Mouse (Mus musculus) lung, postnatal 0 days (tissue): ENCODE results near the gene Fam78b. TPM values are rescaled to one million over a fixed set of nuclear protein-coding genes. Genes with fewer than 3 reads are reported as not detected.

Source experiments
- ATAC-seq: fragments of 200-750 bp; cut with Nextera tagmentation; 2 replicates; pipeline ENCODE4 v1.8.0; 2017; ENCODE audit warnings: moderate library complexity
- DNase-seq: peaks from one replicate; pipeline ENCODE4 v3.0.0-alpha.2; 2016; ENCODE audit warnings: low spot score
- H3K27ac ChIP-seq: fragments of 300-500 bp; sonication (generic); 2 replicates; pipeline ENCODE4 v1.5.1; 2014; ENCODE audit warnings: antibody characterized with exemption, mild to moderate bottlenecking, low read length, mixed read lengths
- H3K27me3 ChIP-seq: fragments of 300-500 bp; sonication (generic); replicated peaks from 2 replicates; pipeline ENCODE4 v1.6.1; 2014; ENCODE audit warnings: low read length, mixed read lengths; ENCODE audit not compliant: insufficient read depth
- H3K36me3 ChIP-seq: fragments of 300-500 bp; sonication (generic); 2 replicates; pipeline ENCODE4 v1.6.1; 2014; ENCODE audit warnings: low read length, mixed read lengths; ENCODE audit not compliant: insufficient read depth
- H3K4me1 ChIP-seq: fragments of 300-500 bp; sonication (generic); 2 replicates; pipeline ENCODE4 v1.6.1; 2014; ENCODE audit warnings: antibody characterized with exemption, low read depth, low read length, mixed read lengths; ENCODE audit not compliant: insufficient read depth
- H3K4me2 ChIP-seq: fragments of 300-500 bp; sonication (generic); replicated peaks from 2 replicates; pipeline ENCODE4 v1.6.1; 2014; ENCODE audit warnings: low read depth, mild to moderate bottlenecking, low read length, moderate library complexity, mixed read lengths
- H3K4me3 ChIP-seq: fragments of 300-500 bp; sonication (generic); 2 replicates; pipeline ENCODE4 v1.5.1; 2014; ENCODE audit warnings: low read depth, low read length
- H3K9ac ChIP-seq: fragments of 300-500 bp; sonication (generic); replicated peaks from 2 replicates; pipeline ENCODE4 v1.6.1; 2014; ENCODE audit warnings: low read depth, mild to moderate bottlenecking
- H3K9me3 ChIP-seq: fragments of 300-500 bp; sonication (generic); 2 replicates; pipeline ENCODE4 v1.6.1; 2016; ENCODE audit warnings: low read length, mixed read lengths
- CTCF ChIP-seq: IDR thresholded peaks from 2 replicates; pipeline ENCODE4 v1.5.1; 2016; ENCODE audit warnings: antibody characterized with exemption, mild to moderate bottlenecking
- EP300 ChIP-seq: IDR thresholded peaks from 2 replicates; pipeline ENCODE4 v1.6.1; 2016; ENCODE audit warnings: antibody characterized with exemption, mild to moderate bottlenecking, control low read depth
- WGBS: fragments of 180-500 bp; shearing (Covaris S2); extraction: QIAGEN DNeasy Blood & Tissue Kit; methylation state at CpG from one replicate; pipeline ENCODE4 v1.1.7; 2014; 5-methylcytosine and 5-hydroxymethylcytosine counted together
- polyA plus RNA-seq: library from polyadenylated mRNA; unstranded; fragments of >200 nt; fragmentation: Nextera tagmentation; extraction: Ambion mirVana; gene quantifications from 2 replicates; pipeline ENCODE4 v1.2.1, GENCODE M21; 2015

The Fam78b gene
- polyA plus RNA-seq, 1 experiment from 2014 or later: 0.61 TPM

GRCm38 (mm10) chr1:167022541-167023121 lies 21.4 kb downstream of the Fam78b start:
- Histone ChIP-seq H3K4me3 (no peak overlapping the region), H3K9me3 (peaks cover under 1% of the 10 kb centered on the region; the same call in 1 of the 2 replicates), H3K4me1 (no peaks in the 10 kb centered on the region), H3K36me3 (no peaks in the 10 kb centered on the region), H3K27me3 (no peaks in the 10 kb centered on the region), H3K4me2 (no peak overlapping the region), H3K9ac (no peak overlapping the region), H3K27ac (no peak overlapping the region)
- DNase-seq: no peak
- TF ChIP-seq CTCF (no peak), EP300 (no peak)
- WGBS: 47% methylated on average over 8 of the region's 8 CpGs
- ATAC-seq: no peak

- Histone ChIP-seq H3K9ac (no peak overlapping the region), H3K27me3 (no peaks in the 10 kb centered on the region), H3K36me3 (no peaks in the 10 kb centered on the region), H3K4me3 (no peak overlapping the region), H3K27ac (no peak overlapping the region), H3K4me1 (no peaks in the 10 kb centered on the region), H3K9me3 (peaks cover 6% of the 10 kb centered on the region; the same call in 1 of the 2 replicates), H3K4me2 (no peak overlapping the region)
- TF ChIP-seq CTCF: no peak
- TF ChIP-seq EP300: no peak
- 87% methylated on average over 11 of the region's 11 CpGs for WGBS
- ATAC-seq (no peak), DNase-seq (no peak)
Measured at GRCm38 (mm10) chr1:167023794-167024193, 22.6 kb downstream of the Fam78b start.

GRCm38 (mm10) chr1:167024961-167025360 lies 23.7 kb downstream of the Fam78b start:
- WGBS: 56% methylated on average over 4 of the region's 4 CpGs
- no peaks in the 10 kb centered on the region for H3K27me3 ChIP-seq

GRCm38 (mm10) chr1:167032046-167032648 lies 30.9 kb downstream of the Fam78b start:
- no peak overlapping the region for H3K27ac ChIP-seq
- no peak overlapping the region for H3K4me3 ChIP-seq
- ATAC-seq: no peak
- H3K4me2 ChIP-seq: no peak overlapping the region
- H3K9me3 ChIP-seq: peaks cover 10% of the 10 kb centered on the region; the same call in 1 of the 2 replicates
- DNase-seq: no peak
- WGBS: 67% methylated on average over 13 of the region's 13 CpGs
- no peaks in the 10 kb centered on the region for H3K36me3 ChIP-seq
- H3K27me3 ChIP-seq: no peaks in the 10 kb centered on the region
- TF ChIP-seq CTCF (no peak), EP300 (no peak)
- H3K4me1 ChIP-seq: no peaks in the 10 kb centered on the region
- H3K9ac ChIP-seq: no peak overlapping the region

More at GRCm38 (mm10) chr1:167024961-167025360, 23.7 kb downstream of the Fam78b start:
- H3K9ac ChIP-seq: no peak overlapping the region
- no peak overlapping the region for H3K27ac ChIP-seq
- H3K4me3 ChIP-seq: no peak overlapping the region
- no peaks in the 10 kb centered on the region for H3K4me1 ChIP-seq
- H3K36me3 ChIP-seq: no peaks in the 10 kb centered on the region
- H3K9me3 ChIP-seq: peaks cover 10% of the 10 kb centered on the region; the same call in 1 of the 2 replicates
- H3K4me2 ChIP-seq: no peak overlapping the region
- TF ChIP-seq CTCF: no peak
- DNase-seq (no peak), ATAC-seq (no peak)

GRCm38 (mm10) chr1:167034435-167034834 lies 33.2 kb downstream of the Fam78b start:
- no peaks in the 10 kb centered on the region for H3K36me3 ChIP-seq
- WGBS: 71% methylated on average over 1 of the region's 1 CpGs
- H3K27me3 ChIP-seq: no peaks in the 10 kb centered on the region
- no peaks in the 10 kb centered on the region for H3K4me1 ChIP-seq
- no peak overlapping the region for H3K27ac ChIP-seq
- DNase-seq (no peak), ATAC-seq (no peak)
- no peak for TF ChIP-seq EP300
- peak; percentile 54 for TF ChIP-seq CTCF
- 0 out of 2 replicates have a peak, but pooled peaks cover under 1% of the 10 kb centered on the region for H3K9me3 ChIP-seq
- H3K4me2 ChIP-seq: no peak overlapping the region
- no peak overlapping the region for H3K4me3 ChIP-seq
- no peak overlapping the region for H3K9ac ChIP-seq

- 78% methylated on average over 6 of the region's 6 CpGs for WGBS
- DNase-seq: no peak
- TF ChIP-seq EP300: no peak
- TF ChIP-seq CTCF: no peak
- ATAC-seq: no peak
- Histone ChIP-seq H3K4me3 (no peak overlapping the region), H3K27me3 (no peaks in the 10 kb centered on the region), H3K4me1 (no peaks in the 10 kb centered on the region), H3K36me3 (no peaks in the 10 kb centered on the region), H3K9me3 (no peaks in the 10 kb centered on the region), H3K27ac (no peak overlapping the region), H3K4me2 (no peak overlapping the region), H3K9ac (no peak overlapping the region)
Measured at GRCm38 (mm10) chr1:167042558-167042957, 41.3 kb downstream of the Fam78b start.
